Mouse (Mus musculus): ENCODE measurements around the gene Podn. TPM values are rescaled to one million over a fixed set of nuclear protein-coding genes. Genes with fewer than 3 reads are reported as not detected.

Podn gene
- polyA plus RNA-seq, 1 experiment: 5.2 TPM

DNA sequence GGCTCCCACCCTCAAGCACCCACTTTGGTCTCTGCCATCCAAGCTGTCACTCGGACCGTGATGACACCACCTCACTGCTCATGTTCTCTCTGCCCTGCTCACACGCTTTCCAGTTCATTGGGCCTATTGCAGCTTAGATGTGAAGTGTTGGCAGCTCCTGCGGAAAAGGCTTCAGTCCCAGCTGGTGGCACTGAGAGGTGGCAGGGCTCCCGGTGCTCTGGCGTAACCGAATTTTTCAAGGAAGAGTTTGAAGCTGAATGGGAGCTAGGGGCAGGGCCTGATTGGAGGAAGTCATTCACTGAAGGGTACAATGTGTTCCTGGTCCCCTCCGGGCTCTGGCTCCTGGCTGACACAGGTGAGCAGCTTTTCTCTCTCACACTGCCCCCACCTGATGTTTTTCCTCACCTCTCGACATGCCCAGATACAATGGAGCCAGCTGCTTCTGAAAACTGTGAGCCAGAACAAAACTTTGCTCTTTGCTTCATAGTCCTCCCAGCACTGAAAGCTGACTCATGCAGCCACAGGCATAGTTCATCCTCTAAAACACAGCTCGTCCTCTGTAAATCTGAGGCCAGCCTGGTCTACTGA is 44.5 kb downstream of the Podn start:
- Histone ChIP-seq H3K4me1 (ENCODE audit: control insufficient read depth, insufficient read depth, low read length) (no peaks in the 10 kb centered on the region), H3K27ac (ENCODE audit: control insufficient read depth, insufficient read depth, low read depth, low read length, poor library complexity) (no peak overlapping the region), H3K4me3 (replicated peaks; ENCODE audit: control insufficient read depth, low read depth, low read length) (no peak overlapping the region)
- WGBS: 84% methylated on average over 10 of the region's 10 CpGs
- TF ChIP-seq CTCF (IDR thresholded peaks at IDR 0.05; ENCODE audit: control insufficient read depth, insufficient read depth, low read length) (no peak), POLR2A (IDR thresholded peaks at IDR 0.05; ENCODE audit: borderline replicate concordance, control insufficient read depth, low read depth, low read length) (no peak)

DNA sequence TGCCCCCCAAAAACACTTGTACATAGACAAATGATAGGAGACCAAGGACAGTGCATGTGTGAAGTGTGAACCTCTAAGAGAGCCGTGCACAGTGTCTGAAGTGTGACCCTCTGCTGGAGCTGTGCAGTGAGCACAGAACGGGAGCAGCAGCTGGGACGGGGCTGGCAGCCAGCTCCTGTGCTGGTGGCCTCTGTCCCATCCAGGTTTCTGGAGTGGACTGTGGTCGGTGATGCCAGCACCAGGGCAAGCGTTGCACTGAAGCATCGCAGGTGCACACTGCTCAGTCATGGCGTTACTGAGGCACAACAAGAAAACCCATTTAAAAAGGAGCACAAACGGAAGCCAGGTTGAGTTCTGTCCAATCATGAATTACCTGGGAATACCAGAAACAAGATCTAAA is 50.1 kb downstream of the Podn start:
- H3K4me3 ChIP-seq (replicated peaks; ENCODE audit: control insufficient read depth, low read depth, low read length): no peak overlapping the region
- 89% methylated on average over 8 of the region's 8 CpGs for WGBS
- H3K4me1 ChIP-seq (ENCODE audit: control insufficient read depth, insufficient read depth, low read length): no peaks in the 10 kb centered on the region
- TF ChIP-seq POLR2A (IDR thresholded peaks at IDR 0.05; ENCODE audit: borderline replicate concordance, control insufficient read depth, low read depth, low read length): no peak
- TF ChIP-seq CTCF (IDR thresholded peaks at IDR 0.05; ENCODE audit: control insufficient read depth, insufficient read depth, low read length): no peak
- H3K27ac ChIP-seq (ENCODE audit: control insufficient read depth, insufficient read depth, low read depth, low read length, poor library complexity): no peak overlapping the region

DNA sequence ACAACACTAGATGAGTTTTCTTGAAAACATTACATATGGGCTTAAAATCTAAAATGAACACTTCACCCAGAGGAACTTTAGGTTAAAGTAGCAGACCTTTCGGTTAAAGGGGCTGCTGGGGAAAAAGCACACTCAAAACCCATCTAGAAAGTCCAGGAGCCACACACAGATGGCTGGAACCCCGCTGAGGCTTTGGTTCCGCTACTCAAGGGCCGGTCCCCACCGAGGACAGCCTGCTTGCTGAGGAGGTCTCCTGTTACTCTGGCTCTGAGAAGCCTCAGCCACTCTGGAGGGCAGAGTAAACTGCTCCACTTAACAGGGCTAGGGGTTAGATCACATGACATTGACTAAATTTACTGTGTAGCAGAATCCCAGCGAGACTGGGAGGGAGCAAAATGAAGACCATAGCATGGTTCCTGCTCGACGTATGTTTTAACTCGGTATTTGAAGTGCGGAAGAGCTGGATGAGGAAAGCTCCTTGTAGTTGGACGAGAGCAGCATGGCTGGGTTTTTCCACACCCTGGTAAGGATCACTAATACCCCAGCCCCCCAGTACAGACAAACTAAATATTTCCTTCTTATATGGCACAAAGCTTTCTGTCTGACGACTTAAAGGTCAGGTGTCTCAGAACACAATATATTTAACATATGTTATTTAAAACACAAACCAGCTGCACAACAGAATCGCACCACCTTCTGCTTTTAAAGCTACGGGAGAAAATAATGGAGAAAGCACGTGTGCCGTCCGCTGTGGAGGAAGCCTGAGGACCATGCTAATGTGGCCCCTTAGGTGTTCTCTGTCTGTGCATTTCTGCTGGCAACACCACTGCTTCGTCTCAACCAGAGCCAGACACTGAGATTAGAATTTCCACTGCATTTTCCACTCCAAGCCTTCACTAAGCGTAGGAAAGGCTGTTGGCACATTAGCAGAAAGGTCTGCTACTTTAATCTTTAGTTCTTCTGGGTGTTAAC is 50.8 kb downstream of the Podn start:
- 91% methylated on average over 19 of the region's 19 CpGs for WGBS
- Histone ChIP-seq H3K4me3 (replicated peaks; ENCODE audit: control insufficient read depth, low read depth, low read length) (no peak overlapping the region), H3K27ac (ENCODE audit: control insufficient read depth, insufficient read depth, low read depth, low read length, poor library complexity) (no peak overlapping the region), H3K4me1 (ENCODE audit: control insufficient read depth, insufficient read depth, low read length) (no peaks in the 10 kb centered on the region)
- no peak for TF ChIP-seq CTCF (IDR thresholded peaks at IDR 0.05; ENCODE audit: control insufficient read depth, insufficient read depth, low read length)
- TF ChIP-seq POLR2A (IDR thresholded peaks at IDR 0.05; ENCODE audit: borderline replicate concordance, control insufficient read depth, low read depth, low read length): no peak

DNA sequence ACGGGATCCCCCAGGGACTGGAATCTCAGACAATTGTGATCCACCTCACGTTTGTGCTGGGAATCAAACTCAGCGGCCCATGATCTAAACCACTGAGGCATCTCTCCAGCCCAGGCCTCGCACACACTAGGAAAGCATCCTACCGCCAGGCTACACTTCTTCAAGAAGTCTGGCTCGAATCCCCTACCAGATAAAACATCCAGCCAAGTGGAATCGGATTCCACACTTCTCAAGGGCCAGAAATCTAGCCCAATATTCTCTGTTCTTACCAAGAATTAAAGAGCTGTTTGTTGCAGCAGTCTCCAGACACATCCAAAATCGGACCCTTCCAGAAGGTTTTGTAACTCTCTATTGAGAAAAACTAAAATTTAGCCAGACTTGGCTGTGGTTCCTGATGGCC is 59.2 kb downstream of the Podn start:
- TF ChIP-seq CTCF (IDR thresholded peaks at IDR 0.05; ENCODE audit: control insufficient read depth, insufficient read depth, low read length) (no peak), POLR2A (IDR thresholded peaks at IDR 0.05; ENCODE audit: borderline replicate concordance, control insufficient read depth, low read depth, low read length) (no peak)
- Histone ChIP-seq H3K4me3 (replicated peaks; ENCODE audit: control insufficient read depth, low read depth, low read length) (no peak overlapping the region), H3K4me1 (ENCODE audit: control insufficient read depth, insufficient read depth, low read length) (no peaks in the 10 kb centered on the region), H3K27ac (ENCODE audit: control insufficient read depth, insufficient read depth, low read depth, low read length, poor library complexity) (no peak overlapping the region)
- 81% methylated on average over 8 of the region's 8 CpGs for WGBS

DNA sequence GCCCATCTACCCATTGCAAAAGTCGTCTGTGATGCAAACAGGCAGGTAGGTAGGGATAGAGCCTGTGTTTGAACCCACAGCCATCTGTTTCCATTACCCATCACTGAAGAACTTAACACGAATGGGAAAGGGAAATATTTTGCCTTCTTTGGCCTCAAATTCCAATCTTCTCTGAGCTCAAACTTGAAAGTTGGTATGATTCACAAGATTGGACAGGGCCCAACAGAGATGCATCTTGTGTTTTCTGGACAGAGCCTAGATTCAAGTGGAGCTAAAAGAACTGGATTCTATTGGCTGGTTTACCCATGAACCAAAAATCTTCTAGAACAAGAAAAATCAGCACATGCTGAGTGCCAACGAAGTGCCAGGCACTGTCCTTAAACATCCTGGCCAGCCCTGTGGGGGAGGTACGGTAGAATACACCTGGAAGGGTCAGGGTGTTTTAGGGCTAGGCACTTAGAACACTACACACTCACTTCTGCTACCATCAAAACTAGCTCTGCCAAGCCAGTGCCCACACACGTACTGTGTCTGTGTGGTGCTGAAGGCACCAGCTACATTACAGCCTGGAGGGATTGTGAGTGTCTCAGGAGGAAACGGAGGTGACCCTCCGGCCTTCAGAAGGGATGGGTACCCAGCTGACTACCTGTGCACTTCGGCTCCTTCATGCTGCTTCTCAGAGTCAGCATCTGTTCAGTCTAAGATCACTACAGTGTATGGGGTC is 63.0 kb downstream of the Podn start:
- WGBS: 67% methylated on average over 8 of the region's 8 CpGs
- TF ChIP-seq POLR2A (IDR thresholded peaks at IDR 0.05; ENCODE audit: borderline replicate concordance, control insufficient read depth, low read depth, low read length) (no peak), CTCF (IDR thresholded peaks at IDR 0.05; ENCODE audit: control insufficient read depth, insufficient read depth, low read length) (no peak)
- H3K27ac ChIP-seq (ENCODE audit: control insufficient read depth, insufficient read depth, low read depth, low read length, poor library complexity): no peak overlapping the region
- H3K4me1 ChIP-seq (ENCODE audit: control insufficient read depth, insufficient read depth, low read length): no peaks in the 10 kb centered on the region
- no peak overlapping the region for H3K4me3 ChIP-seq (replicated peaks; ENCODE audit: control insufficient read depth, low read depth, low read length)

DNA sequence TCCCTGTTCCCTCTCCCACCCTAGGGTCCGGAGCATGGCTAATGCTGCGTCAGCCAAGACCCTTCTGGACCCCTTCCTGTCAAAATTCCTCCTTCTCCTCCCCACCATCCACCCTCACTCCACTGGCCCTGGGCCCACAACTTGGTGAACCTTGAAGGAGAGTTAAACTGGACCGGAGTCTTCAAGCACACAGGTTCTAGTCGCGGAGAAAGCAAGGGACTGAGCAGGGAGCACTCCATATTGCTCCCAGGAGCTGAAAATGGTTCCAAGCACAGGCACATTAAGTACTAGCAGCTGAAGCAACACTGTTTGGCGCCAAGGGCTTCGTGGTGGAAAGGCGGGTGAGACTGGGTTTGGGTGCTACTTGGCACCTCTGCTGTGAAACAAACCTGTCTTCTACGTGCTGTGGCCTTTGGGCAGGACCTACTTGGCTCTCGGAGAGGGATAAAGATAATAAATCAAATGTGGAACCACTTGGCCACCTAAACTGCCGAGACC is 63.8 kb downstream of the Podn start:
- no peak overlapping the region for H3K4me3 ChIP-seq (replicated peaks; ENCODE audit: control insufficient read depth, low read depth, low read length)
- TF ChIP-seq CTCF (IDR thresholded peaks at IDR 0.05; ENCODE audit: control insufficient read depth, insufficient read depth, low read length) (no peak), POLR2A (IDR thresholded peaks at IDR 0.05; ENCODE audit: borderline replicate concordance, control insufficient read depth, low read depth, low read length) (no peak)
- WGBS: 57% methylated on average over 11 of the region's 11 CpGs
- no peak overlapping the region for H3K27ac ChIP-seq (ENCODE audit: control insufficient read depth, insufficient read depth, low read depth, low read length, poor library complexity)
- H3K4me1 ChIP-seq (ENCODE audit: control insufficient read depth, insufficient read depth, low read length): no peaks in the 10 kb centered on the region

DNA sequence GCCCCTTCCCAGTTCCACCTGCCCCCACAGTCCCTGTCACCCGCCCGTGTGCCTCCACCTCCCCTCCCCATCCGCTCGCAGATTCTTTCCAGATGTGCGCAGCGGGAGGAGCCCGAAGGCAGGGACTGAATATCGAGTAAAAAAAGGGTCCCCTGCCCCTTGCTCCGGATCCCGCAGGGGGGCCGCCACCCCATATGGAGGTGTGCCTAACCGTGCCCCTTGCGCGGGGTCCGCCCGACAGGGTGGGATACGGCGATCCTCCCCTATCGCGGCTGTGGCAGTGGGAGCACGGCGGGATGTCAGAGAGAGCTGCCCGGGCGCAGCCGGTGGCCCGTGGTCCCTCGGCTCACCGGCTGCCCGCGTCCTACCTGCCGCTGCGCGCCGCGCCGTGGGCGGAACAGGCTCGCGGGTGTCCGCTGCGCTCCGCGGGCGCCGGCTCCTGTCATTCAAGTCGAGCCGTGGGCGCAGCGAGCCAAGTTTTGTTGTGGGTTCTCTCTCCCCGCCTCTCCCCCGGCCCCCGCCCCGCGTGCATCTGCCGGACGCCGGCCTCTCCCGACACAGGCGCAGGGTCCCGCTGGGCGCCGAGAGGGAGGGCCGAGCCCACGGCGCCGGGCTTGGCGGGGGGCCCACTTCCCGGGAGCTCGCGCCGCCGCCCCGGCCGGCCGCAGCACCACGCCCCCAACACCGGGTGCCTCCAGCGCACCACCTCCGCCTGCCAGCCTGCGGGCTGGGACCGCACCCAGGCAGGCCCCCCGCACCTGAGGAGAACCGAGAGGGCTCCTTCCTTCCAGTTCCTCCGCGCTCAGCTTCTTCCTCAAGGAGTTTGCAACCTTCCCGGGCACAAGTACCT is 64.5 kb downstream of the Podn start:
- WGBS: 1% methylated on average over 59 of the region's 86 CpGs
- TF ChIP-seq POLR2A (IDR thresholded peaks at IDR 0.05; ENCODE audit: borderline replicate concordance, control insufficient read depth, low read depth, low read length) (no peak), CTCF (IDR thresholded peaks at IDR 0.05; ENCODE audit: control insufficient read depth, insufficient read depth, low read length) (no peak)
- H3K4me3 ChIP-seq (replicated peaks; ENCODE audit: control insufficient read depth, low read depth, low read length): no peak overlapping the region
- no peaks in the 10 kb centered on the region for H3K4me1 ChIP-seq (ENCODE audit: control insufficient read depth, insufficient read depth, low read length)
- no peak overlapping the region for H3K27ac ChIP-seq (ENCODE audit: control insufficient read depth, insufficient read depth, low read depth, low read length, poor library complexity)

All from bone marrow, adult 2 months (tissue).